23 mouse cellular contexts compared by ENCODE assay signal in genomic region chr13:58831999-58832398, GRCm38 (mm10). TPM values are rescaled to one million over a fixed set of nuclear protein-coding genes. Genes with fewer than 3 reads are reported as not detected.
A peak's percentile ranks its signal among the peaks of the same experiment; 100 is the strongest.
DNase-seq lines count a peak whose midpoint lies in the region; ATAC-seq lines count a peak whose summit lies in the region.
"Had no signal": no experiment of that assay in that cellular context is flagged by ENCODE, and none has a peak within 500 bp of the region (broad histone marks: within the 10 kb centered on the region; RNA-seq: fewer than 3 reads in every experiment).

No protein-coding gene starts in this region.

- DNase-seq in adrenal gland, adult 2 months: peak; percentile 25
- DNase-seq in adrenal gland, postnatal 25 days: no peak
- DNase-seq in retina, embryonic 14.5 days (ENCODE audit: low spot score): no peak
- DNase-seq: cerebellum, adult 11-12 months; forebrain, postnatal 0 days; gastrocnemius, postnatal 36 days; heart, postnatal 36 days; kidney, adult 2 months; liver, embryonic 13.5 days; lung, adult 2 months; retina, postnatal 1 day; right cerebral cortex, postnatal 25 days; spleen, adult 18-20 months; thymus, postnatal 14 days had no signal

- H3K27me3 ChIP-seq in hindbrain, embryonic 15.5 days: no peaks in the 10 kb centered on the region
- H3K27me3 ChIP-seq in hindbrain, embryonic 12.5 days: no peaks in the 10 kb centered on the region
- no peaks in the 10 kb centered on the region for H3K27me3 ChIP-seq in midbrain, embryonic 16.5 days (ENCODE audit: control insufficient read depth, insufficient read depth, low read depth, low read length)
- H3K27me3 ChIP-seq in midbrain, embryonic 15.5 days (replicated peaks): no peaks in the 10 kb centered on the region
- H3K27me3 ChIP-seq: embryonic facial prominence, embryonic 12.5 days; heart, embryonic 15.5 days; liver, embryonic 13.5 days had no signal

- ATAC-seq in hindbrain, embryonic 15.5 days (ENCODE audit: low FRiP score, low read depth): no peak
- no peak for ATAC-seq in hindbrain, embryonic 12.5 days (ENCODE audit: low FRiP score)
- ATAC-seq in midbrain, embryonic 16.5 days: no peak
- ATAC-seq in midbrain, embryonic 15.5 days (replicated peaks): no peak
- ATAC-seq: forebrain, postnatal 0 days had no signal

- H3K4me3 ChIP-seq in hindbrain, embryonic 15.5 days: no peak overlapping the region
- no peak overlapping the region for H3K4me3 ChIP-seq in hindbrain, embryonic 12.5 days
- H3K4me3 ChIP-seq in midbrain, embryonic 16.5 days (ENCODE audit: low read depth, low read length): no peak overlapping the region
- no peak overlapping the region for H3K4me3 ChIP-seq in midbrain, embryonic 15.5 days
- H3K4me3 ChIP-seq: embryonic facial prominence, embryonic 12.5 days; heart, embryonic 15.5 days; liver, embryonic 13.5 days had no signal

- H3K4me2 ChIP-seq in hindbrain, embryonic 15.5 days: no peak overlapping the region
- no peak overlapping the region for H3K4me2 ChIP-seq in hindbrain, embryonic 12.5 days (replicated peaks)
- H3K4me2 ChIP-seq in midbrain, embryonic 16.5 days (ENCODE audit: low read length): no peak overlapping the region
- no peak overlapping the region for H3K4me2 ChIP-seq in midbrain, embryonic 15.5 days
- H3K4me2 ChIP-seq: embryonic facial prominence, embryonic 12.5 days; heart, embryonic 15.5 days; liver, embryonic 13.5 days had no signal

- 41% methylated on average over 4 of the region's 4 CpGs for WGBS in hindbrain, embryonic 15.5 days
- WGBS in hindbrain, embryonic 12.5 days: 65% methylated on average over 4 of the region's 4 CpGs
- 43% methylated on average over 4 of the region's 4 CpGs for WGBS in midbrain, embryonic 16.5 days
- WGBS in midbrain, embryonic 15.5 days: 41% methylated on average over 4 of the region's 4 CpGs

- H3K36me3 ChIP-seq in hindbrain, embryonic 15.5 days: 0 out of 2 replicates have a peak, but pooled peaks cover 4% of the 10 kb centered on the region
- 0 out of 2 replicates have a peak, but pooled peaks cover 4% of the 10 kb centered on the region for H3K36me3 ChIP-seq in hindbrain, embryonic 12.5 days
- H3K36me3 ChIP-seq in midbrain, embryonic 16.5 days (ENCODE audit: control insufficient read depth, insufficient read depth, low read length): no peaks in the 10 kb centered on the region
- no peaks in the 10 kb centered on the region for H3K36me3 ChIP-seq in midbrain, embryonic 15.5 days (replicated peaks)
- H3K36me3 ChIP-seq: embryonic facial prominence, embryonic 12.5 days; heart, embryonic 15.5 days; liver, embryonic 13.5 days had no signal

- no peaks in the 10 kb centered on the region for H3K9me3 ChIP-seq in hindbrain, embryonic 15.5 days
- H3K9me3 ChIP-seq in hindbrain, embryonic 12.5 days (replicated peaks): peaks cover 4% of the 10 kb centered on the region; the same call in 1 of the 2 replicates
- H3K9me3 ChIP-seq in midbrain, embryonic 16.5 days (replicated peaks; ENCODE audit: control insufficient read depth, low read length, poor library complexity, severe bottlenecking): no peaks in the 10 kb centered on the region
- no peaks in the 10 kb centered on the region for H3K9me3 ChIP-seq in midbrain, embryonic 15.5 days
- H3K9me3 ChIP-seq: embryonic facial prominence, embryonic 12.5 days; heart, embryonic 15.5 days; liver, embryonic 13.5 days had no signal

- H3K27ac ChIP-seq in hindbrain, embryonic 15.5 days (replicated peaks): peak overlapping the region; percentile 30
- no peak overlapping the region for H3K27ac ChIP-seq in hindbrain, embryonic 12.5 days
- peak overlapping the region; percentile 25; the same call in 1 of the 2 replicates for H3K27ac ChIP-seq in midbrain, embryonic 16.5 days (ENCODE audit: low read length)
- no peak overlapping the region for H3K27ac ChIP-seq in midbrain, embryonic 15.5 days
- H3K27ac ChIP-seq: embryonic facial prominence, embryonic 12.5 days; heart, embryonic 15.5 days; kidney, postnatal 0 days; liver, embryonic 13.5 days had no signal

- H3K9ac ChIP-seq in hindbrain, embryonic 15.5 days: no peak overlapping the region
- H3K9ac ChIP-seq in hindbrain, embryonic 12.5 days: no peak overlapping the region
- no peak overlapping the region for H3K9ac ChIP-seq in midbrain, embryonic 16.5 days (ENCODE audit: low read depth, low read length)
- H3K9ac ChIP-seq in midbrain, embryonic 15.5 days: no peak overlapping the region
- H3K9ac ChIP-seq: embryonic facial prominence, embryonic 12.5 days; forebrain, postnatal 0 days; heart, embryonic 15.5 days; liver, embryonic 13.5 days had no signal

- H3K4me1 ChIP-seq in hindbrain, embryonic 15.5 days (replicated peaks): peaks cover 21% of the 10 kb centered on the region
- peaks cover 8% of the 10 kb centered on the region; the same call in 1 of the 2 replicates for H3K4me1 ChIP-seq in hindbrain, embryonic 12.5 days
- peaks cover 15% of the 10 kb centered on the region for H3K4me1 ChIP-seq in midbrain, embryonic 16.5 days (ENCODE audit: control insufficient read depth, insufficient read depth, low read length)
- peaks cover 15% of the 10 kb centered on the region; the same call in 1 of the 2 replicates for H3K4me1 ChIP-seq in midbrain, embryonic 15.5 days
- H3K4me1 ChIP-seq: embryonic facial prominence, embryonic 12.5 days; heart, embryonic 15.5 days; liver, embryonic 13.5 days had no signal

RNA-seq across cellular contexts. Expression of gene Ntrk2, which starts 25.6 kb away (rescaled TPM):
- total RNA-seq in adrenal gland, adult 2 months (2021): 10 to 100 TPM; 29.4 to 30.0 TPM
- 20.5 and 25.8 TPM in 2 replicates for polyA plus RNA-seq in adrenal gland, adult 2 months (2012; rRNA removed)
- total RNA-seq in adrenal gland, postnatal 25 days (2021): 13.3 and 14.8 TPM in 2 replicates
- 115 and 127 TPM in 2 replicates for polyA plus RNA-seq in hindbrain, embryonic 15.5 days (2015; fragmentation: Nextera tagmentation; extraction: Ambion mirVana)
- polyA plus RNA-seq in hindbrain, embryonic 12.5 days (2016; fragmentation: Nextera tagmentation; extraction: Ambion mirVana): 65.4 and 71.2 TPM in 2 replicates
- polyA plus RNA-seq in midbrain, embryonic 16.5 days (2015; fragmentation: Nextera tagmentation; extraction: Ambion mirVana): 118 and 137 TPM in 2 replicates
- polyA plus RNA-seq in midbrain, embryonic 15.5 days (2015; fragmentation: Nextera tagmentation; extraction: Ambion mirVana): 121 and 126 TPM in 2 replicates
- total RNA-seq: megakaryocyte, adult 5-6 weeks; monocyte, adult 5-6 weeks had no signal

Comparison
In these comparisons a context has a peak if more than half of its experiments do, and no peak if none do; other contexts are left out.
1. H3K27ac ChIP-seq: peak in hindbrain, embryonic 15.5 days (single experiment) and midbrain, embryonic 16.5 days (single experiment); none in hindbrain, embryonic 12.5 days (single experiment) and midbrain, embryonic 15.5 days (single experiment).